Mouse (Mus musculus) lung, adult 2 months (tissue): ENCODE measurements around the gene Exosc5. TPM values are rescaled to one million over a fixed set of nuclear protein-coding genes. Genes with fewer than 3 reads are reported as not detected.

Source experiments
- DNase-seq: peaks from one replicate; pipeline ENCODE4 v3.0.0; 2022
- H3K4me1 ChIP-seq: fragments of 200-500 bp; 2 replicates; pipeline ENCODE4 v1.6.1; 2011; ENCODE audit warnings: low read length; ENCODE audit not compliant: control insufficient read depth, insufficient read depth
- H3K4me3 ChIP-seq: fragments of 200-500 bp; replicated peaks from 2 replicates; pipeline ENCODE3; 2011; ENCODE audit warnings: low read depth, mild to moderate bottlenecking, control low read depth, low read length; ENCODE audit errors: extremely low read depth
- CTCF ChIP-seq: fragments of 200-500 bp; IDR thresholded peaks from 2 replicates; pipeline ENCODE4 v1.5.1; 2011; ENCODE audit warnings: mild to moderate bottlenecking, low read length, control low read depth; ENCODE audit not compliant: insufficient read depth
- POLR2A ChIP-seq: fragments of 200-500 bp; IDR thresholded peaks from 2 replicates; pipeline ENCODE4 v1.6.1; 2011; ENCODE audit warnings: low read depth, mild to moderate bottlenecking, control low read depth, low read length, borderline replicate concordance; ENCODE audit errors: extremely low read depth
- WGBS: fragments of 180-500 bp; shearing (Covaris S2); methylation state at CpG from one replicate; pipeline ENCODE4 v1.1.7; 2018; 5-methylcytosine and 5-hydroxymethylcytosine counted together
- polyA plus RNA-seq: library from polyadenylated mRNA; depleted of rRNA; stranded (reverse); fragments of >200 nt; gene quantifications from 2 replicates; pipeline ENCODE4 v1.2.3, GENCODE M21; 2012; rRNA removed

Exosc5 gene
- polyA plus RNA-seq, 1 experiment: 53.1 TPM

GRCm38 (mm10) chr7:25712801-25713200 lies 53.8 kb downstream of the Exosc5 start:
- peaks cover 15% of the 10 kb centered on the region for H3K4me1 ChIP-seq
- no peak overlapping the region for H3K4me3 ChIP-seq
- 87% methylated on average over 9 of the region's 9 CpGs for WGBS
- no peak for DNase-seq
- no peak for TF ChIP-seq POLR2A
- TF ChIP-seq CTCF: no peak

DNA sequence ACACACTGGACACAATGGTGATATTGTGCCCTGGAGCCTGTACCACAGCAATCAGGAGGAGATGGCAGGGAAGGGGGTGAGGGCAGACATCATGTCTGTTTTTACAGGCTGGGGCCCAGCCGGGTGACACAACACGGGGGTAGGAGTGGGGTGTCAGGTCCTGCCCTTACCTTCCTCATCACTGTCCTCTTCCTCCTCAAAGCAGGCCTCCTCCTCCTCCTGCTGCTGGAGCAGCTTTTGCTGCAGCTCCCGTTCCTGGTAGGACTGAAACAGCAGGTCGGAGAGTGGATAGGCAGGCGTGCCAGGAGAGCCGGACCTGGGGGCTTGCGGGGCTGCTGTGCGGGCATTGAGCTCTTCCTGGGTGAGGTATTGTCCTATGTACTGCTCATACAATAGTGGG lies 55.6 kb downstream of the Exosc5 start:
- H3K4me3 ChIP-seq: no peak overlapping the region
- TF ChIP-seq POLR2A (no peak), CTCF (no peak)
- no peak for DNase-seq
- WGBS: 93% methylated on average over 8 of the region's 8 CpGs
- H3K4me1 ChIP-seq: peaks cover 20% of the 10 kb centered on the region

- no peak overlapping the region for H3K4me3 ChIP-seq
- DNase-seq: no peak
- peaks cover 10% of the 10 kb centered on the region for H3K4me1 ChIP-seq
- 95% methylated on average over 22 of the region's 22 CpGs for WGBS
- TF ChIP-seq POLR2A (no peak), CTCF (no peak)
Observed at GRCm38 (mm10) chr7:25715731-25716271, 56.8 kb downstream of the Exosc5 start.

DNA sequence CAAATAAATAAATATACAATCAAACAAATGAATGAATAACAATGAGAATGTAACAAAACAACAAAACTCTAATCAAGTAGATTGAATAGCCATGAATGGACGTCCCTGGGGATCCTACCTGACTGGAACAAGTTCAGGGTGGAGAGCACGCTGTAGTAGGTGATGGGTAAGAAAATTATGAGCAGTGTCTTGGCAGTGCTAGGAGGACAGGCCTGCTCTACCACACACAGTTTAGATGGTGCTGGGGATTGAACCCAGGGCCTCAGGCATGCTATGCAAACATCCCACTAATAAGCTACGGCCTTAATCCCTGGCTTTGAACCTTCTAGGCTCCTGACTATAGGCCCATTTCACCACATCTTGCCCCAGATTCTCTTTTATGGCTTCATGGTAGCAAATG lies 58.5 kb downstream of the Exosc5 start:
- TF ChIP-seq CTCF: no peak
- no peak for TF ChIP-seq POLR2A
- no peak for DNase-seq
- WGBS: 93% methylated on average over 3 of the region's 3 CpGs
- Histone ChIP-seq H3K4me1 (peaks cover 9% of the 10 kb centered on the region), H3K4me3 (no peak overlapping the region)

- peaks cover 9% of the 10 kb centered on the region for H3K4me1 ChIP-seq
- DNase-seq: peak; percentile 90
- 3% methylated on average over 32 of the region's 32 CpGs for WGBS
- TF ChIP-seq POLR2A (peak; percentile 81; the same call in 1 of the 2 replicates), CTCF (no peak)
- peak within 1 kb of the TSS; percentile 79 for H3K4me3 ChIP-seq
Observed at GRCm38 (mm10) chr7:25718788-25719417, 59.9 kb downstream of the Exosc5 start, which contains the start of gene Ccdc97. Gene Ccdc97 (minus strand): TSS chr7:25719088.

GRCm38 (mm10) chr7:25719761-25720610 lies 61.0 kb downstream of the Exosc5 start:
- peak; percentile 82 for DNase-seq
- 52% methylated on average over 10 of the region's 10 CpGs for WGBS
- Histone ChIP-seq H3K4me3 (no peak overlapping the region), H3K4me1 (peaks cover 9% of the 10 kb centered on the region)
- TF ChIP-seq CTCF (peak; percentile 99), POLR2A (no peak)

DNA sequence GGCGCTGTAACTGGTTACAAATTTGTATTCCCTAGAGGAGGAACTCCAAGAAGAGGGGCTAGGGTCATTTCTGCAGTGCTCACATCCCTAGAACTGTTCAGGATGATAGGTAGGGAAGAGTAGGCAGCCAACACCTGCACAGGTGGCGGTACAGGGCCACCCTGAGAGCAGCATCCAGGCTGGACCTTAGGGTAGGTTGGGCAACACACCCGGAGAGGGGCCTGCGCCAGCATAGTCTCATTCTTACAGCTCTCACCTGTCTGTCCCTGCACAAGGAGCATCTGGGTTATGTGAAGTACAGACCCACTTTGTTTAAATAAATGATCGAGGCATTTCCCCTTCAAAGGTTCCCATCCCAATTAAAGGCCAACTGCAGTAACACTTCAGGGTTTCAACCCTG lies 61.8 kb downstream of the Exosc5 start:
- no peak for DNase-seq
- no peak for TF ChIP-seq POLR2A
- Histone ChIP-seq H3K4me1 (peaks cover 9% of the 10 kb centered on the region), H3K4me3 (no peak overlapping the region)
- 82% methylated on average over 5 of the region's 5 CpGs for WGBS

Other genes with a start within 250 kb of the Exosc5 start
- gene Cxcl17, start 246.3 kb upstream of the Exosc5 start, polyA plus RNA-seq: 41.1 and 48.0 TPM in 2 replicates
- gene Ceacam1, start 181.6 kb upstream of the Exosc5 start, polyA plus RNA-seq: 30.9 and 38.6 TPM in 2 replicates
- gene Ceacam2, start 119.3 kb upstream of the Exosc5 start, polyA plus RNA-seq: 0.04 TPM in 1 of 2 replicates, not detected in the other
- not detected in 2 replicates for gene Erich4, start 43.3 kb upstream of the Exosc5 start, polyA plus RNA-seq
- 36.3 and 40.9 TPM in 2 replicates for gene Dmac2, start 39.8 kb upstream of the Exosc5 start, polyA plus RNA-seq
- gene B3gnt8, start 32.5 kb upstream of the Exosc5 start, polyA plus RNA-seq: 15.5 and 15.8 TPM in 2 replicates
- 140 and 143 TPM in 2 replicates for gene Bckdha, start 183 bp upstream of the Exosc5 start, polyA plus RNA-seq
- gene Tmem91, start 16.0 kb downstream of the Exosc5 start, polyA plus RNA-seq: 0.37 and 0.86 TPM in 2 replicates
- 51.7 and 53.4 TPM in 2 replicates for gene B9d2, start 21.6 kb downstream of the Exosc5 start, polyA plus RNA-seq
- 68.3 and 71.1 TPM in 2 replicates for gene Tgfb1, start 27.8 kb downstream of the Exosc5 start, polyA plus RNA-seq
- 60.0 and 69.2 TPM in 2 replicates for gene Ccdc97, start 59.9 kb downstream of the Exosc5 start, polyA plus RNA-seq
- gene Hnrnpul1, start 95.6 kb downstream of the Exosc5 start, polyA plus RNA-seq: 43.8 and 49.9 TPM in 2 replicates
- 91.8 and 92.0 TPM in 2 replicates for gene Axl, start 129.5 kb downstream of the Exosc5 start, polyA plus RNA-seq
- 116 and 135 TPM in 2 replicates for gene Cyp2s1, start 157.7 kb downstream of the Exosc5 start, polyA plus RNA-seq
- gene Cyp2b10, start 238.5 kb downstream of the Exosc5 start, polyA plus RNA-seq: 120 and 161 TPM in 2 replicates